Mouse (Mus musculus): ENCODE measurements around the gene Psme2. TPM values are rescaled to one million over a fixed set of nuclear protein-coding genes. Genes with fewer than 3 reads are reported as not detected.

The Psme2 gene
- polyA plus RNA-seq, 1 experiment from 2014 or later = 222 TPM

GRCm38 (mm10) chr14:55554635-55555034 lies 36.3 kb downstream of the Psme2 start:
- Histone ChIP-seq H3K9ac (ENCODE audit: low read depth, low read length) (no peak overlapping the region), H3K27ac (ENCODE audit: low read depth, low read length) (no peak overlapping the region), H3K4me2 (replicated peaks; ENCODE audit: low read depth, low read length) (no peak overlapping the region), H3K36me3 (ENCODE audit: control insufficient read depth, insufficient read depth, low read length) (no peaks in the 10 kb centered on the region), H3K4me3 (ENCODE audit: low read depth, low read length) (no peak overlapping the region), H3K9me3 (ENCODE audit: control insufficient read depth, low read length) (no peaks in the 10 kb centered on the region), H3K4me1 (replicated peaks; ENCODE audit: control insufficient read depth, insufficient read depth, low read length) (no peaks in the 10 kb centered on the region), H3K27me3 (ENCODE audit: control insufficient read depth, insufficient read depth, low read length) (no peaks in the 10 kb centered on the region)
- no peak for DNase-seq (ENCODE audit: low spot score)
- no peak for ATAC-seq (ENCODE audit: low FRiP score)

- Histone ChIP-seq H3K4me2 (replicated peaks; ENCODE audit: low read depth, low read length) (no peak overlapping the region), H3K27me3 (ENCODE audit: control insufficient read depth, insufficient read depth, low read length) (no peaks in the 10 kb centered on the region), H3K9ac (ENCODE audit: low read depth, low read length) (no peak overlapping the region), H3K36me3 (ENCODE audit: control insufficient read depth, insufficient read depth, low read length) (0 out of 2 replicates have a peak, but pooled peaks cover 2% of the 10 kb centered on the region), H3K4me3 (ENCODE audit: low read depth, low read length) (no peak overlapping the region), H3K9me3 (ENCODE audit: control insufficient read depth, low read length) (no peaks in the 10 kb centered on the region), H3K4me1 (replicated peaks; ENCODE audit: control insufficient read depth, insufficient read depth, low read length) (no peaks in the 10 kb centered on the region), H3K27ac (ENCODE audit: low read depth, low read length) (no peak overlapping the region)
- DNase-seq (ENCODE audit: low spot score) (no peak), ATAC-seq (ENCODE audit: low FRiP score) (no peak)
- WGBS = 90% methylated on average over 8 of the region's 8 CpGs
Observed at GRCm38 (mm10) chr14:55551794-55552193, 39.1 kb downstream of the Psme2 start.

- Histone ChIP-seq H3K4me2 (replicated peaks; ENCODE audit: low read depth, low read length) (no peak overlapping the region), H3K4me1 (replicated peaks; ENCODE audit: control insufficient read depth, insufficient read depth, low read length) (no peaks in the 10 kb centered on the region), H3K27ac (ENCODE audit: low read depth, low read length) (no peak overlapping the region), H3K27me3 (ENCODE audit: control insufficient read depth, insufficient read depth, low read length) (no peaks in the 10 kb centered on the region), H3K9ac (ENCODE audit: low read depth, low read length) (no peak overlapping the region), H3K4me3 (ENCODE audit: low read depth, low read length) (no peak overlapping the region), H3K36me3 (ENCODE audit: control insufficient read depth, insufficient read depth, low read length) (0 out of 2 replicates have a peak, but pooled peaks cover 2% of the 10 kb centered on the region), H3K9me3 (ENCODE audit: control insufficient read depth, low read length) (no peaks in the 10 kb centered on the region)
- 67% methylated on average over 5 of the region's 5 CpGs for whole genome bisulfite sequencing
- no peak for DNase-seq (ENCODE audit: low spot score)
- ATAC-seq (ENCODE audit: low FRiP score) = no peak
Observed at GRCm38 (mm10) chr14:55551347-55551746, 39.6 kb downstream of the Psme2 start.

DNA sequence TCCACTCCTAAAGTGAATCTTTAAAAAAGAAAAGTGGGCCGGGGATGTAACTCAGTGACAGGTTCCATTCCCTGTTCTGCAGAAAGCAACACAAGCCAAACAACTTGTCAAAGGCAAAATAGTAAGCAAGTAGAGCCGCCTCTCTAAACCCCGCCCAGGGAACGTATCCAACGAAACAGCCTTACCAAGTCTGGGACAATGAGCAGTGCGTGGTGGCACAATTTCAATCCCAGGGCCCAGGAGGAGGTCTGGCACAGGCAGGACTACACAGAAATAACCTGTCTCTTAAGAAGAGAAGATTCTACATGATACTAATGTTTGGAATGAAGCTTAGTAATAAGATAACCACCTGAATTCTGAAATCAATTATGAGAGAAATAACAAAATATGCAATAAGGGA lies 40.7 kb downstream of the Psme2 start:
- ATAC-seq (ENCODE audit: low FRiP score) = no peak
- Histone ChIP-seq H3K4me3 (ENCODE audit: low read depth, low read length) (no peak overlapping the region), H3K27me3 (ENCODE audit: control insufficient read depth, insufficient read depth, low read length) (no peaks in the 10 kb centered on the region), H3K4me2 (replicated peaks; ENCODE audit: low read depth, low read length) (no peak overlapping the region), H3K4me1 (replicated peaks; ENCODE audit: control insufficient read depth, insufficient read depth, low read length) (no peaks in the 10 kb centered on the region), H3K9ac (ENCODE audit: low read depth, low read length) (no peak overlapping the region), H3K9me3 (ENCODE audit: control insufficient read depth, low read length) (no peaks in the 10 kb centered on the region), H3K27ac (ENCODE audit: low read depth, low read length) (no peak overlapping the region), H3K36me3 (ENCODE audit: control insufficient read depth, insufficient read depth, low read length) (0 out of 2 replicates have a peak, but pooled peaks cover 2% of the 10 kb centered on the region)
- DNase-seq (ENCODE audit: low spot score) = no peak
- WGBS = 88% methylated on average over 6 of the region's 6 CpGs

GRCm38 (mm10) chr14:55544334-55544733 lies 46.6 kb downstream of the Psme2 start:
- H3K36me3 ChIP-seq (ENCODE audit: control insufficient read depth, insufficient read depth, low read length) = 0 out of 2 replicates have a peak, but pooled peaks cover 4% of the 10 kb centered on the region
- no peaks in the 10 kb centered on the region for H3K9me3 ChIP-seq (ENCODE audit: control insufficient read depth, low read length)
- no peak overlapping the region for H3K4me2 ChIP-seq (replicated peaks; ENCODE audit: low read depth, low read length)
- no peak overlapping the region for H3K27ac ChIP-seq (ENCODE audit: low read depth, low read length)
- 86% methylated on average over 9 of the region's 9 CpGs for WGBS
- no peaks in the 10 kb centered on the region for H3K27me3 ChIP-seq (ENCODE audit: control insufficient read depth, insufficient read depth, low read length)
- no peak overlapping the region for H3K4me3 ChIP-seq (ENCODE audit: low read depth, low read length)
- DNase-seq (ENCODE audit: low spot score) (no peak), ATAC-seq (ENCODE audit: low FRiP score) (no peak)
- no peaks in the 10 kb centered on the region for H3K4me1 ChIP-seq (replicated peaks; ENCODE audit: control insufficient read depth, insufficient read depth, low read length)
- no peak overlapping the region for H3K9ac ChIP-seq (ENCODE audit: low read depth, low read length)

DNA sequence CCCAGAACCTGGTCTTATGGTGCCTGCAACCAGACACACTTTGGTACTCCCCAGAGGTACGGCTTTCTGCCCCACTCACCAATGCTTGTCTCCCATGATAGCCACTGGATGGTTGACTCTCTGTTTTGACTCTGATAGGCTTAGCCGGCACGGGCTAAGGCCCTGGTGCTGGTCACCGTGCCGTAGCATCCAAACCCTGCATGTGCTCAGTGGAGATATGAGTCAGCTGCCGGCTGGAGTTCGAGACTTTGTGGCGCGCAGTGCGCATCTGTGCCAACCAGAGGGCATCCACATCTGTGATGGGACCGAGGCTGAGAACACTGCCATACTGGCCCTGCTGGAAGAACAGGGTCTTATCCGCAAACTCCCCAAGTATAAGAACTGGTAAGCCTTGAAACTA lies 48.6 kb downstream of the Psme2 start:
- Histone ChIP-seq H3K4me1 (replicated peaks; ENCODE audit: control insufficient read depth, insufficient read depth, low read length) (no peaks in the 10 kb centered on the region), H3K9me3 (ENCODE audit: control insufficient read depth, low read length) (no peaks in the 10 kb centered on the region), H3K27ac (ENCODE audit: low read depth, low read length) (no peak overlapping the region), H3K4me3 (ENCODE audit: low read depth, low read length) (no peak overlapping the region), H3K36me3 (ENCODE audit: control insufficient read depth, insufficient read depth, low read length) (0 out of 2 replicates have a peak, but pooled peaks cover 2% of the 10 kb centered on the region), H3K27me3 (ENCODE audit: control insufficient read depth, insufficient read depth, low read length) (no peaks in the 10 kb centered on the region), H3K9ac (ENCODE audit: low read depth, low read length) (no peak overlapping the region), H3K4me2 (replicated peaks; ENCODE audit: low read depth, low read length) (no peak overlapping the region)
- no peak for DNase-seq (ENCODE audit: low spot score)
- ATAC-seq (ENCODE audit: low FRiP score) = no peak
- 96% methylated on average over 12 of the region's 12 CpGs for WGBS

DNA sequence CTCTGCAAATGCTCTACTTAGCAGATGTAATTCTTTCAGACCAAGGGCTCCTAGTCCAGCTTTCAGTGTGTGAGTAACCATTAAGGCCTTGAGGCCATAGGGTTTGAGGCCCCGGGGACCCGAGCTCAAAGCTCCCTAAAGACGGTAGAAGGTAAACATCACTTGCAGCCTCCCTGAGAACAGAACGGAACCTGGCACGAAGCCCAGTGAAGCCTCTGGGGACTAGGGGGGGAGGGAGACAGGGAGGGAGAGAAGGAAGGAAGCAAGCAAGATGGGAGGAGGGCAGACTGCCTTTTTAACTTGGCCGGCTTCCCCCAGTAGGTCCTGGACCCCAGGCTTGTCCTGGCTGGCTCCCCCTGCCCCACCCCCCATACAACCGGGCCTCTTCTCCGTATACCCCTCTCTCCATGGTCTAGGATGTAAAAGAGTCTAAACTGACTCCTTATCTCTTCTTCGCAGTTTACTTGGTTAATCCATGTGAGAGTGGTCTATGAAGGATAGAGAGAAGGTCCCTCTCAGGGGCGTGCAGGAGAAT lies 50.1 kb downstream of the Psme2 start:
- Histone ChIP-seq H3K4me1 (replicated peaks; ENCODE audit: control insufficient read depth, insufficient read depth, low read length) (no peaks in the 10 kb centered on the region), H3K4me3 (ENCODE audit: low read depth, low read length) (peak overlapping the region; percentile 42), H3K27me3 (ENCODE audit: control insufficient read depth, insufficient read depth, low read length) (no peaks in the 10 kb centered on the region), H3K27ac (ENCODE audit: low read depth, low read length) (peak overlapping the region; percentile 17; the same call in 1 of the 2 replicates), H3K4me2 (replicated peaks; ENCODE audit: low read depth, low read length) (peak overlapping the region; percentile 58), H3K9ac (ENCODE audit: low read depth, low read length) (peak overlapping the region; percentile 52), H3K9me3 (ENCODE audit: control insufficient read depth, low read length) (no peaks in the 10 kb centered on the region), H3K36me3 (ENCODE audit: control insufficient read depth, insufficient read depth, low read length) (0 out of 2 replicates have a peak, but pooled peaks cover 2% of the 10 kb centered on the region)
- DNase-seq (ENCODE audit: low spot score) (peak; percentile 71), ATAC-seq (ENCODE audit: low FRiP score) (peak; percentile 41; the same call in 1 of the 2 replicates)
- 12% methylated on average over 9 of the region's 10 CpGs for WGBS

GRCm38 (mm10) chr14:55540067-55540786 lies 50.7 kb downstream of the Psme2 start, which contains the start of gene Pck2:
Gene Pck2, plus strand, starts transcription at chr14:55540266.
- peak within 1 kb of the TSS; percentile 17; the same call in 1 of the 2 replicates for H3K27ac ChIP-seq (ENCODE audit: low read depth, low read length)
- no peaks in the 10 kb centered on the region for H3K27me3 ChIP-seq (ENCODE audit: control insufficient read depth, insufficient read depth, low read length)
- H3K4me1 ChIP-seq (replicated peaks; ENCODE audit: control insufficient read depth, insufficient read depth, low read length) = no peaks in the 10 kb centered on the region
- DNase-seq (ENCODE audit: low spot score) = peak; percentile 76
- H3K36me3 ChIP-seq (ENCODE audit: control insufficient read depth, insufficient read depth, low read length) = 0 out of 2 replicates have a peak, but pooled peaks cover 2% of the 10 kb centered on the region
- peak within 1 kb of the TSS; percentile 58 for H3K4me2 ChIP-seq (replicated peaks; ENCODE audit: low read depth, low read length)
- H3K4me3 ChIP-seq (ENCODE audit: low read depth, low read length) = peak within 1 kb of the TSS; percentile 42
- peak within 1 kb of the TSS; percentile 52 for H3K9ac ChIP-seq (ENCODE audit: low read depth, low read length)
- peak; percentile 86 for ATAC-seq (ENCODE audit: low FRiP score)
- H3K9me3 ChIP-seq (ENCODE audit: control insufficient read depth, low read length) = no peaks in the 10 kb centered on the region
- WGBS = under 1% methylated on average over 31 of the region's 32 CpGs

Measured in hindbrain, embryonic 11.5 days (tissue).